Mouse (Mus musculus) hindbrain, postnatal 0 days (tissue): ENCODE results near the gene Cacng7. TPM values are rescaled to one million over a fixed set of nuclear protein-coding genes. Genes with fewer than 3 reads are reported as not detected.

ENCODE experiments used
- ATAC-seq: fragments of 200-750 bp; cut with Nextera tagmentation; 2 replicates; pipeline ENCODE4 v1.8.0; 2017; ENCODE audit warnings: mild to moderate bottlenecking, moderate TSS enrichment, moderate library complexity
- DNase-seq: peaks from one replicate; pipeline ENCODE4 v3.0.0-alpha.2; 2015; ENCODE audit warnings: low spot score
- H3K27ac ChIP-seq: fragments of 300-500 bp; sonication (generic); 2 replicates; pipeline ENCODE4 v1.5.1; 2014; ENCODE audit warnings: mild to moderate bottlenecking
- H3K27me3 ChIP-seq: fragments of 300-500 bp; sonication (generic); 2 replicates; pipeline ENCODE4 v1.6.1; 2014; ENCODE audit warnings: low read length, mixed read lengths; ENCODE audit not compliant: insufficient read depth
- H3K36me3 ChIP-seq: fragments of 300-500 bp; sonication (generic); 2 replicates; pipeline ENCODE4 v1.6.1; 2014; ENCODE audit warnings: low read length, mixed read lengths; ENCODE audit not compliant: insufficient read depth
- H3K4me1 ChIP-seq: fragments of 300-500 bp; sonication (generic); 2 replicates; pipeline ENCODE4 v1.6.1; 2014; ENCODE audit warnings: antibody characterized with exemption, low read length, mixed read lengths; ENCODE audit not compliant: insufficient read depth
- H3K4me2 ChIP-seq: fragments of 300-500 bp; sonication (generic); 2 replicates; pipeline ENCODE4 v1.6.1; 2014; ENCODE audit warnings: low read depth, mild to moderate bottlenecking, low read length, moderate library complexity, mixed read lengths
- H3K4me3 ChIP-seq: fragments of 300-500 bp; sonication (generic); 2 replicates; pipeline ENCODE4 v1.5.1; 2014; ENCODE audit warnings: low read length
- H3K9ac ChIP-seq: fragments of 300-500 bp; sonication (generic); replicated peaks from 2 replicates; pipeline ENCODE4 v1.6.1; 2014; ENCODE audit warnings: mild to moderate bottlenecking, low read length, moderate library complexity, mixed read lengths
- H3K9me3 ChIP-seq: fragments of 300-500 bp; sonication (generic); 2 replicates; pipeline ENCODE4 v1.6.1; 2016; ENCODE audit warnings: low read length, mixed read lengths
- CTCF ChIP-seq: IDR thresholded peaks from 2 replicates; pipeline ENCODE4 v1.5.1; 2016; ENCODE audit warnings: antibody characterized with exemption, control low read depth, low read depth
- WGBS: fragments of 180-500 bp; shearing (Covaris S2); extraction: QIAGEN DNeasy Blood & Tissue Kit; methylation state at CpG from one replicate; pipeline ENCODE4 v1.1.7; 2014; 5-methylcytosine and 5-hydroxymethylcytosine counted together
- polyA plus RNA-seq: library from polyadenylated mRNA; unstranded; fragments of >200 nt; fragmentation: Nextera tagmentation; extraction: Ambion mirVana; gene quantifications from 2 replicates; pipeline ENCODE4 v1.2.1, GENCODE M21; 2015
- total RNA-seq: library from RNA; depleted of rRNA; stranded (reverse); fragments of >200 nt; gene quantifications from 2 replicates; pipeline ENCODE4 v1.2.3, GENCODE M21; 2014

Gene Cacng7
- total and polyA plus RNA-seq, 2 experiments from 2014 or later, result 4.0 to 115 TPM

DNA sequence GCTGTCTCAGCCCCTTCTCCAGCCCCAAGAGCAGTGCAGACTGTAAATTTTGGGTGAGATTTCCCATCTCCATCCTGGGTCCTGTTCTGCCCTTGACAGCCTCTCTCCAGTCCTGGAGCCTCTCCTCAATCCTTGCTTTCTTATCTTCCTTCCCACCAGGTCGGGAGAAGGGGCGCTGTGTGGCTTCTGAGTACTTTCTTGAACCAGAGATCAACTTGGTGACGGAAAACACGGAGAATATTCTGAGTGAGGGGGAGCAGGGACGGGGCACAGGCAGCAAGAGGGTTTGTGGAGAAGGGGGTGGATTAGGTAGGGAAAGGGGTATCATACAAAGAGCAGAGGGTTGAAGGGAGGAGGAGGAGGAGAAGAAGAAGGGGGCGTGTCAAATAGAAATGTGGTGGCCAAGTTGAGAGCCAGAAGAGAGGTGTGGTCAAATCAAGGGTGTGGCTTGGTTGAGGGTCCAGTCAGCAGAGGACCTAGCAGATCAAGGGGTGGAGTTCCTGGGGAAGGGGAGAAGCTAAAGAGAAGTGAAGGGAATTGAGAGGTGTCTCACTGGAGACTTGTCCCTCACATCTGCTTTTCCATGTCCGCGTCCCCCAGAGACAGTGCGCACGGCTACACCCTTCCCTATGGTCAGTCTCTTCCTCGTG is 5.7 kb downstream of the Cacng7 start:
- H3K4me2 ChIP-seq, result no peak overlapping the region
- no peaks in the 10 kb centered on the region for H3K27me3 ChIP-seq
- H3K4me3 ChIP-seq, result no peak overlapping the region
- H3K9ac ChIP-seq, result no peak overlapping the region
- H3K4me1 ChIP-seq, result peaks cover 9% of the 10 kb centered on the region; the same call in 1 of the 2 replicates
- 87% methylated on average over 11 of the region's 11 CpGs for WGBS
- ATAC-seq (no peak), DNase-seq (no peak)
- TF ChIP-seq CTCF, result no peak
- no peaks in the 10 kb centered on the region for H3K9me3 ChIP-seq
- H3K27ac ChIP-seq, result no peak overlapping the region
- H3K36me3 ChIP-seq, result peaks cover 29% of the 10 kb centered on the region

DNA sequence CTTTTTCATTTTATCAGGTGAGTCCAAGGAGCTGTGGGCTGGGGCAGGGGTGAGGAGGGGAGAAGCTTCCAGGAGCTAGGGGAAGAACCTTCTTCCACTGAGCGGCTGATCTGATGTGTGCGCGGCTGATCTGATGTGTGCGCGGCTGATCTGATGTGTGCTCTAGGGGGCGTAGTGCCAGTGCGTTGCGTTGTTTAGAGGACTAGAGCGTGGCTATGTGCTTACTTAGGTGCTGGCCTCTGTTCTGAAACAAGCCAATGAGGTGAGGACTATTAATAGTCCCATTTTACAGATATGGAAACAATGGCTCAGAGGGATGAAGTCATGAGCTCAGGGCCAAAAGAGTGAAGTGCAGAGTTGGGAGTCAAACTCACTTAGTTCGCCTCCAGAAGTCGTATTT is 6.3 kb downstream of the Cacng7 start:
- 93% methylated on average over 11 of the region's 11 CpGs for WGBS
- ATAC-seq (no peak), DNase-seq (no peak)
- Histone ChIP-seq H3K9ac (no peak overlapping the region), H3K4me3 (no peak overlapping the region), H3K27ac (no peak overlapping the region), H3K4me2 (no peak overlapping the region), H3K9me3 (no peaks in the 10 kb centered on the region), H3K36me3 (peaks cover 29% of the 10 kb centered on the region), H3K27me3 (no peaks in the 10 kb centered on the region), H3K4me1 (peaks cover 3% of the 10 kb centered on the region; the same call in 1 of the 2 replicates)
- TF ChIP-seq CTCF, result no peak

DNA sequence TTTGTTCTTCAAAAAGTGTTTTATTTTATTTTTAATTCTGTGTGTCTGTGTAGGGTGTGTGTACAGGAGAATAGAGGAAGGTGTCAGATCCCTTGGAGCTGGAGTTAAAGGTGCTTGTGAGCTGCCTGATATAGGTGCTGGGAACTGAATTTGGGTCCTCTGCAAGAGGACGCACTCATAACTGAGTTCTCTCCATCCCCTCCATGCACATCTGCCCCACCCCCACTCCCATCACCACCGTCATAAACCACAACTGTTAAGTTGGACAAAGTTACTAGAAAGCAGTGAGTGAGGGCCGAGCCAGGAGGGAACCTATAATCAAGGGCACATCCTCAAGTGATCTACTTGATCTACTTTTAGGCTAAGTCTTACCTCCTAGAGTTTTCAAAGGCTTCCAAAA is 11.1 kb downstream of the Cacng7 start:
- Histone ChIP-seq H3K36me3 (peaks cover 40% of the 10 kb centered on the region), H3K27me3 (no peaks in the 10 kb centered on the region), H3K4me3 (no peak overlapping the region), H3K4me1 (no peaks in the 10 kb centered on the region), H3K27ac (no peak overlapping the region), H3K9me3 (no peaks in the 10 kb centered on the region), H3K4me2 (no peak overlapping the region), H3K9ac (no peak overlapping the region)
- no peak for TF ChIP-seq CTCF
- 93% methylated on average over 3 of the region's 3 CpGs for WGBS
- no peak for ATAC-seq
- no peak for DNase-seq

DNA sequence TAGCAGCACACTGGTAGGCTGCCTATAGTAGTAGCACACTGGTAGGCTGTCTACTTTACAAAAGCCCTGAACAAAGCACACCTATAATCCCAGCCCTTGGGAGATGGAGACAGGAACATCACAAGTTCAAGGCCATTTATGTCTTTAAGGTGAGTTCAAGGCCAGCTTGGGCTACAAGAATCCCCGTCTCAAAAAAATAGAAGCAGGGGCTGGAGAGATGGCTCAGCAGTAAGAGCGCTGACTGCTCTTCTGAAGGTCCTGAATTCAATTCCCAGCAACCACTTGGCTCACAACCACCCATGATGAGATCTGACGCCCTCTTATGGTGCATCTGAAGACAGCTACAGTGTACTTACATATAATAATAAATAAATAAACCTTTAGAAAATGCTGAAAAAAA is 12.5 kb downstream of the Cacng7 start:
- H3K36me3 ChIP-seq, result peaks cover 38% of the 10 kb centered on the region
- DNase-seq, result no peak
- no peak overlapping the region for H3K27ac ChIP-seq
- no peaks in the 10 kb centered on the region for H3K27me3 ChIP-seq
- no peaks in the 10 kb centered on the region for H3K9me3 ChIP-seq
- H3K4me2 ChIP-seq, result no peak overlapping the region
- H3K9ac ChIP-seq, result no peak overlapping the region
- H3K4me3 ChIP-seq, result no peak overlapping the region
- no peak for TF ChIP-seq CTCF
- ATAC-seq, result no peak
- 95% methylated on average over 3 of the region's 3 CpGs for WGBS
- H3K4me1 ChIP-seq, result no peaks in the 10 kb centered on the region

DNA sequence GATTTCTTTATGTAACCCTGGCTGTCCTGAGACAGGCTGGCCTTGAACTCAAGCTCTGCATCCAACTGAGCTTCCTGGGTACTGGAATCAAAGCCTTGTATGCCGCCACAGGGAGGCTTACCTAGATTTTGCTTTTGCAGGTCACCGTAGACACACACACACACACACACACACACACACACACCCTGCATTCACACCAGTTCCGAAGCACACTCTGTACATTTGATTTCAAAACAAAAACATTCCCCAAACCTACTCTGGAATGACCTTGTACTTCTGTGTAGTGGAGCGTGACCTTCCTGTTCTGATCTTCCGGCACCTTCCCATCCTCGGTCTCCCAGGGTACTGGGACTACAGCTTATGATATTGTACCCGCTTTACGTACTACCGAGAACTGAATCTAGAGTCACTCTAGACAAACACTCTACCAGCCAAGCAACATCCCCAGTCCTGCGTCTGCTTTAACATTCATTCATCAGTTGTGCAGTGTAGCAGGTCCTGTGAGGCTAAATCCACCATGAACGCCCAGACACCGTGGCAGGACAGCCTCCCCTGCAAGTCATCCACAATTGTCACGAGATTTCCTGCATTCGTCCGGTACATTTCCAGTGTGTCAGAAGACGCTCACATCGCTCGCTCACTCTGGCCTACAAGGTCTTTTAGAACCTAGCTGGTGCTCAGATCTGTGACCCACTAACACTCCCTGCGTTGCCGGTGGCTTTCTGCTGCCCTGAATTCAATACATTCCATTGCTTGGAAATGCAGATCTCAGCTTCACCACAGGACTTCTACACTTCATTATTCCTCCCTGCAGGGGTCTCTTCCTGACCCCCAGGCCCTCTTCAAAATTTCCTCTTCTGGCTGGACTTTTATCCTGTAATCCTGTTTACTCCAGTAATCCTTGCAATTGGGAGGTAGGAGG is 14.9 kb downstream of the Cacng7 start:
- ATAC-seq, result peak; percentile 35
- Histone ChIP-seq H3K4me2 (no peak overlapping the region), H3K27me3 (no peaks in the 10 kb centered on the region), H3K9ac (no peak overlapping the region), H3K4me1 (no peaks in the 10 kb centered on the region), H3K27ac (no peak overlapping the region), H3K36me3 (peaks cover 32% of the 10 kb centered on the region; the same call in 1 of the 2 replicates), H3K9me3 (no peaks in the 10 kb centered on the region), H3K4me3 (no peak overlapping the region)
- DNase-seq, result no peak
- WGBS, result 35% methylated on average over 20 of the region's 20 CpGs
- no peak for TF ChIP-seq CTCF

DNA sequence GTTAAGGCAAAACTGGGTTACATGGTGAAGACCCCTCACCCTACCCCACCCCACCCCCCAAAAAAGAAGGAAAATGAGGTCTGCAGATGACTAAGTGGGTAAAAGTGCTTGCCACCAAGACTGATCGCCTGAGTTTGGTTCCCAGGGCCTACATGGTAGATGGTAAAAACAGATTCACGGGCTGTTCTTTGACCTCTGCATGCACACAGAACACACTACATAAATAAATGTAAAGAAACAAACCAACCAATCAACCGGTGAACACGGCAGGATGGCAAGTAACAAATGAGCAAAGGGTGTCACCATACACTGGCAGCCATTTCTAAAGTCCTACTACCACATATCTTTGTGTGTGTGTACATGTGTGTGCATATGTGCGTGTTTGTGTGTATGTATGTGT is 15.6 kb downstream of the Cacng7 start:
- Histone ChIP-seq H3K36me3 (peaks cover 28% of the 10 kb centered on the region; the same call in 1 of the 2 replicates), H3K9me3 (no peaks in the 10 kb centered on the region), H3K27ac (no peak overlapping the region), H3K4me2 (no peak overlapping the region), H3K4me1 (no peaks in the 10 kb centered on the region), H3K27me3 (no peaks in the 10 kb centered on the region), H3K4me3 (no peak overlapping the region), H3K9ac (no peak overlapping the region)
- 64% methylated on average over 5 of the region's 5 CpGs for WGBS
- no peak for ATAC-seq
- DNase-seq, result no peak
- TF ChIP-seq CTCF, result no peak

DNA sequence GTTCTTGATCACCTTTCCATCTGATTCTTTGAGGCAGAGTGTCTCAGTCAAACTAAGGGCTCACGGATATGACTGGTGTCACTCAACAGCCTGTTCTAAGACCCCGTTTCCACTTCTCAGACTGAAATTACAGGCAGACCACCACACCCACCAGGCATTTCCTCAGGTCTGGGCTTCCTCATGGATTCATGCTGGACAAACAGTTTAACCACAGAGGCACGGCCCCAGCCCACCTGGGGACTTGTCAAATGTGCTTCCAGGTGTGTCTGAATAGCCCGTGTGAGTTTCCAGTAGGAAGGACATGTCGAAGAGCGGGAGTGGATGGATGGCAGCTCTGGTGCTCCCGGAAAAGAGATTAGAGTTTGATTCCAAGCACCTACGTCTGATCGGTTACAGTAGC is 17.0 kb downstream of the Cacng7 start:
- 94% methylated on average over 9 of the region's 9 CpGs for WGBS
- ATAC-seq, result no peak
- no peak overlapping the region for H3K4me2 ChIP-seq
- TF ChIP-seq CTCF, result no peak
- no peak overlapping the region for H3K9ac ChIP-seq
- H3K4me3 ChIP-seq, result no peak overlapping the region
- H3K27me3 ChIP-seq, result no peaks in the 10 kb centered on the region
- H3K4me1 ChIP-seq, result no peaks in the 10 kb centered on the region
- DNase-seq, result no peak
- peaks cover 28% of the 10 kb centered on the region; the same call in 1 of the 2 replicates for H3K36me3 ChIP-seq
- H3K27ac ChIP-seq, result no peak overlapping the region
- no peaks in the 10 kb centered on the region for H3K9me3 ChIP-seq
